Mouse (Mus musculus) B cell, adult 2 months (primary cell): Measurements from ENCODE around the gene Man2b2.
A peak's percentile ranks its signal among the peaks of the same experiment; 100 is the strongest.

Experiments
- DNase-seq, 2 experiments: peaks; one replicate each; pipeline ENCODE4 v3.0.0; 2022

Man2b2 gene

DNA sequence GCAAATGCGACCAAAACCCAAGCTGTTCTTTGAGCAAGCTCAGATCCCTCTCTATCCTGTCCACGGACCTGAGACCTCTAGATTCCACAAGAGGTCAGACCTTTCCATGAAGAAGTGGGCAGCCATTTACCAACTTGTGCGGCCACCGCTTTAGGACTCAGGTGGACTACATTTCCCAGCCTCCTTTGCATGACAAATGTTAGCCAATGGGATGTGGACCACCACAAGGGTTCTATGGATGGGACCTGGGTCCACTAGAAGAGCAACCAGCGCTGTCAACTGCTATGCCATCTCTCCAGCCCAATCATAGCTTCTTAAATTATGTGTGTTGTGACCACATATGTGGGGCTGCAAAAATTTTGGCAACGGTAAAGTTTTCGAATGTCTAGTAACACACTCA lies 819 bp upstream of the Man2b2 start:
- no peak for DNase-seq

DNA sequence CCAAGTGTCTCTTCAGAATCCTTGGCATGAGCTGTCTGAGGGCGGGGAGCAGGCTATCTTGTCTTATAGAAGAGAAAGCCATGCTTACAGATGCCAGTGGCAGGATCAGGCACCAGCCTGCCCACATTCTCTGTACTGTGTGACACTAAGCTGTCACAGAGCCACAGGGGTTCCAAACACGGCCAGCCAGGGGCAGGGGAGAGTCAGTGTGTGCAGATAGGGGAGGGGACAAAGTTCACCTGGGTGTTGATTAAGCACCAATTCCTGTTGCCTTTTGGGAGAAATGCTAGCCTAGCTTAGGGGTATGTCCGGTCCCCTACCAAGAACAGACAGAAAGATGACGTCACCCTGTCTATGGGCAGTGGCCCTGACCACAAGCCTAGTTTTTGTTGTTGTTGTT lies 1.4 kb downstream of the Man2b2 start:
- no peak for DNase-seq

DNA sequence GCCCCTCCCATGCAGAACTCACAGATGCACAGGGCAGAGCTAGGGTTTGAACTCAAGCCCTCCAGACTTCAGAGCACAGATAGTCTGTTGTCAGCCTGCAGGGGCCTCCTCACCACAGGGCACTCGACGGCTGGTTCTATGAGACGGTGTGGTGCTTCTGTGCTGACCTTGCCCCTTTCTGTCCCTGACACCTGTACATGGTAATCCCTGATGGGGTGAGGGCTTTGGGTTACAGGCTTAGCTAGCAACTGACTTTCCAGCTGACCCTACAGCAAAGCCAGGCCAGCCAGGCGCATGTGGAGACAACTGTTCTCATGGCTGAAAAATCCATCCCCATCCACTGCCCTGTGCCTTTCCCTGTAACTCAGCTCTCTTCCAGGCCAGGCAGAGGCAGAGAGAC lies 7.5 kb downstream of the Man2b2 start:
- DNase-seq = no peak

DNA sequence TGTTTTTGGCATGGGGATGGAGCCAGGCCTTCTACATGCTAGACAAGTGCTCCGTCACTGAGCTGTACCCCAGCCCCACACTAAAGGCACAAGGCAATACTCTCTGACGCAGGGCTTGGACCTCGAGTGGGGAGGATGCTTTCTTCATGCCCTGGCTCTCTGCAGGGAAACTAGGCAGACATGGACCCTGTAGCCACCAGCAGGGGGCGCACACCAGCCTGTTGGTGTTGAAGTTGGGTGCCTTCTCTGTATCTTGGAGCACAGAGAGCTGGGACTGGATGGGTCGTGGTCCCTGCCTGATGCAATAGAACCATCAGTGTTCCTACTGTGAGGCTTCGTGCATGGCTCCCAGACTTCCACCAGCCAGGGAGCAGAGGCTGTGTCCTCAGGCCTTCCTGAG lies 10.3 kb downstream of the Man2b2 start:
- DNase-seq = peak; percentile 75 to 76

DNA sequence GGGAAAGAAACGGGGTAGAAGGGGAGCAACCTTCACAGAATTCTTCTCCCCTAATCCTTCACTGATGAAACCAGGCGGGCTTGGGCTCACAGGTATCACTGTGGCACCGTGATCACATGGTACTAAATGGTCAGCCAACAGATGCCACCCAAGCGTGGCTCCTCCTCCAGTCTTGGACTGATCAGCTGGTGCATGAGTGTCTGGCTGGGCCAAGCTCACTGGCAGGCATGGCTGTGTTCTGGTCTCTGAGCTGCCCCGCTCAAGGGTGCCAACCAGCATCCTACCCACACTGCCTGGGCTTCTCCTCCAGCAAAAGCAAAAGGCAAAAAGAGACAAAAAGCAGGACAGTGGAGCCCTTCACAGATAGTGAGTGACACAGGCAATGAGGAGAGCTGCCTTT lies 10.7 kb downstream of the Man2b2 start:
- no peak for DNase-seq

DNA sequence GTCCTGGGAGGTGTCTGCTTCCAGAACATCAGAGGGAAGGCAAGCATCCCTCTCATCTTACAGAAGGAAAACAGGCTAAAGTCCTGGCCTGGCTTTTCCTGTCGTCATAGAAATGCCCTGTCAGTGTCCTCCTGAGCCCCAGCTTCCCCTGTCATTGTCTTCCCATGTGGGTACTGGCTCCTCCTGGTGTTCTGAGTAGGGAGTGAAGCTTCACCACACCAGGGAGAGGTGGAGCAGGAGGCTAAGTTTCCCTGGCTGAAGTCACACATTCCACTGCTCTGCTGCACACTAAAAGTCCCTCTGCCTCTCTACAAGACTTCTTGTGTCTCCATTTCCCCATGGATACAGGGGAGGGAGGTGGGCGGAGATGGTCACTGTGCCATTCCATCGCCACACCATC lies 12.7 kb downstream of the Man2b2 start:
- DNase-seq = no peak

DNA sequence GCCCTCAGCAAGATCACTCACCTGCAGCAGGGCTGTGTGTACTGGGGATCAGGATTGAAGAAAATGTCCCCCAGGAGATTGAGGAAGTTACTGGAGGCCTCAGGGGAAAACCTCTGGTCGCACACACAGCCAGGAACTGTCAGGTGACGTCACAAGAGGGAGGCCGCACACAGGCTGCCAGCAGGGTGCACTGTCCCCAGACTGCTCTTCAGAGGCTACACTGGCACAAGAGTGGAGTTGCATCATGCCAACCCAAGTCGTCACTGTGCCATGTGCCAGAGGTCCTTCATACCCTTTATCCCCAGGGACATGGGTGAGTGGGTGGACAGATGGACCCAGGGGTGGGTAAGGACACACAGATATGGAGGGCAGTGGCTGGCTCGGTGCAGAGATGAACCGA lies 15.9 kb downstream of the Man2b2 start:
- DNase-seq = peak; percentile 58 to 65

DNA sequence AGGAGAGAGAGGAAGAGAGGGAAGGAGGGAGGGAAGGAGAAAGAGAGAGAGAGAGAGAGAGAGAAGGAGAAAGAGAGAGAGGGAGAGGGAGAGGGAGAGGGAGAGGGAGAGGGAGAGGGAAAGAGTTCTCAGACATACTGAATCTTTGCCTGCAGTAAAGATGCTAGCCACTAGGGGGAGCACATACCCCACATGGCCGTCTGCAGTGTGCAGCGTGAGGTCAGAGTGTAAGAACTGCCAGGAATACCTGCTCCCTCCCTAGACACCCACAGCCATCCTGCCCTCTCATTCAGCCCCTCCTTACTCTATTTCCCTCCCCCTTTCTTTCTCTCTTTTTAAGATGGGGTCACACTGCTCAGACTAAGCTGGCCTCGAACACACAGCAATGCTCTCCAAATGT lies 19.0 kb downstream of the Man2b2 start:
- DNase-seq = peak; percentile 71 to 76

DNA sequence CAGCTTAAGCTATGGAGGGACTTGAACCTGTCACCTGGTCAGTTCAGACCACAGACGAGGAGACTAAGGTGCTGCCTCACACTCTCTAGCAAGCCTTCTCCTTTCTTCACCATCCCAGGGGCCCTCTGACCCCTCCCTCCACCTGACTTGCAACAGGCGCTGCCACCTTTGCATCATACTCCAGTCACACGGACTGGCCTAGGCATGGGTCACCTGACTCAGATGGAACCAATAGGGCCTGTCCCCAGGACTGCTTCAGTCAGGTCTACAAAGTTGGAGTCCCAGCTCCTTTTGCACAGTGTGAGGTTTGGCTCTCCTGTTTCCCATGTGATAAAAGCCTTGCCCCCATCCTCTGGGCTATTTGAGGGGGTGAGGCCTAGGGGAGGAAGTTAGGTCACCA lies 19.8 kb downstream of the Man2b2 start:
- no peak for DNase-seq

DNA sequence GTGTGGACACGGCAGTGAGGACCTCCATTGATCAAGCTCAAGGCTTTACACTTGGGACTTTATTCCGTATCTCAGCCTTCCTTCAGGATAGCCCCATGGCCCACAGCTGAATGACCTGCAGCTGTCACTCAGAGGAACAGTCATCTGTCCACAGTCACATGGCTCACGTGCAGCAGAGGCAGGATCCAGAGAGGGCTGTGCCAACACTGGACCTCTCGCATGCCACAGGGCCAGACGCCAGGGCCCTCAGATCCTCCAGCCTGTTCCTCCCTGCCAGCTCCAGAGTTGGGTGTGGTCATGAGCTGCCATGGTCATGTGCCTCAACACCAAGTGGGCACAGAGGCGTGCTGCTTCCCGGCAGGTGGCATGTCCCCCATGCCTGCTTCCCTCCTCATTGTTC lies 21.3 kb downstream of the Man2b2 start:
- no peak for DNase-seq

DNA sequence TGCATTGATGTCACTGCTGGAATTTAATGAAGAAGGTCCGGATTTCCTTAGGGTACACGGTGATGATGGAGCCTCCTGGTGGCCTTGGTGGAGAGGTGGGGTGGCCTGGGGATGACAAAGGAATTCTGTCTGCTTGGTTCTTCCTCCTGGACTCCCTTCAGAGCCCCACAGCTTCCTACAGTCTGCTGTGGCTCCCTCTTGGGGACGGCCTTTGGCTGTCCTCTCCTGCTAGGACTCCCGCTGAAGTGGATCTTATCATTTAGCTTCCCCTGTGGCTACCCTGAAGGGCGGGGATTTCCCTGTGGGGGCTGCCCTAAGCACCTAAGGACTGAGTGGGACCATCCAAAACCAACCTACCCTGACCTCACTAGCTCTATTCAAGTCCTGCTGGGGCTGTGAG lies 23.3 kb downstream of the Man2b2 start:
- no peak for DNase-seq

DNA sequence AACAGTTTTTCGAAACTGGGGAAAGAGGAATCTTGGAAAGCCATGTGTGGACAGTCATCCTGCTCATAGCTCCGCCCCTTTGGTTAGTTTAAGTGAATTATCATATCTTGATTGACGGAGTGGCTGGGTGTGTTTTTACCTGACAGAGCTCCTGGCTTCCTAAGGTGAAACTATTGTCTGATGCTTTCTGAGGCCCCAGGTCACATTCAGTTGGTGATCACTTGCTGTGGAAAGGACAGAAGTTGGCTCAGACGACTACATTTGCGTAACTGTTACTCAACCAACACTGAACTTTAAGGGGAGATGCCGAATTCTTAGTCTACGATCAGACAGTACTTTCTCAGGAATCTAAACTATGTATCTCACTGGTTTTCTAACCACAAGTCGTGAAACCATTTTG lies 33.2 kb downstream of the Man2b2 start:
- no peak for DNase-seq

DNA sequence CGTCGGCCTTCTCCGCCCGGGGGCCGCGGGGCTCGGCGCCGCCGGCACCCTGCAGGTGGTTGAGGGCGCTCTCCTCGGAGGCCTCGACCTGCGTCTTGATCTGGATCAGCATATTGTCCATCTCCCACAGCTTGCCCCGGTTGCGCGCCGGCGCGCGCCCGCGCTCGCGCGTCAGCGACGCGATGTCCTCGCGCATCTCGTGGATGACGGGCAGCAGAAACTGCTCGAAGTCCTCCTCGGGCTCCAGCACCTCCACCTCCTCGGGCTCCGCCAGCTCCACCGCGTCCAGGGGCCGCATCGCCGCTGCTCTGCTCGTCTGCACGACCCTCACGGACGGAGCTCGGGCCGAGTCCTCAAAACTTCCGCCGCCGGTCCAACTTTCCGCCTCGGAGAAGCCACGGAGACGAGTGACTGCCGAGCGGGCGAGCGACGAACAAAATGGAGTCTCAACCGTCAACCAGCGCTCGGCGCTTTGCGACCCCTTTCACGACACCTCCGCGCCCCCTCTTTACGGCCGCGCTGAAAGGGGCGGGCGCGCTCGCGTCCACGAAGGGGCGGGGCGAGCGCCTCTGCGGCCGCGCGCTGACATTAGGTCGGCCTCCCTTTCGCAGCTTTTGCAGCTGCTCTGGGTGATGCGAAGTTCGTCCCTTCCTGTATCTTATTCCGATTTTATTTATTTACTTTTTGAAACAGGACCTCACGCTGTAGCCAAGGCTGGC lies 34.0 kb downstream of the Man2b2 start, which contains the start of gene Mrfap1:
TSS of gene Mrfap1 (minus strand) at position 477 of the 719 bp plus-strand sequence.
- peak; percentile 95 to 96 for DNase-seq

DNA sequence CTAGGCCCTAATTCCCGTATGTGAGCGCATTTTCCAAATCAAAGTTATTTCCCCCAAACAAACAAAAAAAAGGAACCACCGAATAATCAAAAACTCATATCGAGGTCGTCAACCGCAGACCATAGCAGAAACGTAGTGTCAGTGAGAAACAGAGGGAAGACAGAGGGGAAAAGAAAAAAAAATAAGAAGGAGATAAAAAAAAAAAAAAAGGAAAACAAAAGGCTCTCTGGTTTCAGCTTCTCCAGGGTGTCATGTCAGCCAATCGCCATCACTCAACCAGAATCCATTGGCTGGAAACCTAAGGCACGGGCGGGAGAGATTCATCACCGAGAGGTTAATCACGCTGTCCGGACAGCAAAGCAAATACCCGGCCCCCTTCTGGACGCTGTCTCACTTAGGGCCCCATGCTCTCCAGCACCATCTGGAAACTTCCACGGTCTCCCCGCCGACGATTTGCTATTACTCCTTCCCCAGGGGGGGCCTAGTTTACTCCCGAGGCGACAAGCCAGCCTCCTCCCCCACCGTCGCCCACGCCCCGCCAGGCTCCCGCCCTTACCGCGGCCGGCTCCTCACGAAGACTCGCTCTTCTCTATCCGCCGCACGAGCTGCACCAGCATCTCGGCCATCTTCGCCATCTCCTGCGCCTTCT lies 34.7 kb downstream of the Man2b2 start:
- DNase-seq = peak; percentile 65 to 69

DNA sequence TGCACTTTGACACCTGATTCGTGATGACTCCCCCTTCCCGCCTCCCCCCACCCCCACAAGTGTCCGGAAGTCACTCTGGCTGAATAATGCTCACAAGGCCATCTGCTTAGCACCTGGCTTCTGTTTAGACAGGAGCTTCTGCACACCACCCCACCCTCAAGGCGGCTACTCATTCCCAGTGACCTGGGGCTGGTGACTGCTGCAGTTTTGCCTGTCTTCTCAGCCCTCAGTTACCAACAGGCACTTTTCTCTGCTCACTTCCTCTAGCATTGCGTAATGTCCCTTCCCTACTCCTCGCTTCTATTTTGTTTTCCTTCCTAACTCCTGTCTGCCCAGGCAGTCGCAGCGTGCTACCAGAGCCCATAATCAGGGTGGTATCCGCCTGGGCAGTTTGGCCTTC lies 38.6 kb downstream of the Man2b2 start:
- no peak for DNase-seq

DNA sequence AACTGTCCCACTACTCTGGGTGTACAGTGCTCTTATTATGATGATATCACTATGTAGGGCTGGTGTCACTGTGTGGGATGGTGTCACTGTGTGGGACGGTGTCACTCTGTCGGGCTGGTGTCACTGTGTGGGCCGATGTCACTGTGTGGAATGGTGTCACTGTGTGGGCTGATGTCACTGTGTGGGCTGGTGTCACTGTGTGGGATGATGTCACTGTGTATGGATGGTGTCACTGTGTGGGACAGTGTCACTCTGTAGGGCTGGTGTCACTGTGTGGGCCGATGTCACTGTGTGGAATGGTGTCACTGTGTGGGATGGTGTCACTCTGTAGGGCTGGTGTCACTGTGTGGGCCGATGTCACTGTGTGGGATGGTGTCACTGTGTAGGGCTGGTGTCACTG lies 44.4 kb downstream of the Man2b2 start:
- DNase-seq = no peak

DNA sequence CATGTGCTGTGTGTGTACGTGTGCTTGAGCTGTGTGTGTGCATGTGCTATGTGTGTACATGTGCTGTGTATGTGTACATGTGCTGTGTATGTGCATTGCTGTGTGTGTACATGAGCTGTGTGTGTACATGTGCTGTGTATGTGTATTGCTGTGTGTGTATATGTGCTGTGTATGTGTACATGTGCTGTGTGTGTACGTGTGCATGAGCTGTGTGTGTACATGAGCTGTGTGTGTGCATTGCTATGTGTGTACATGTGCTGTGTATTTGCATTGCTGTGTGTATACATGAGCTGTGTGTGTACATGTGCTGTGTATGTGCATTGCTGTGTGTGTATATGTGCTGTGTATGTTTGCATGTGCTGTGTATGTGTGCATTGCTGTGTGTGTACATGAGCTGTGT lies 50.9 kb downstream of the Man2b2 start:
- no peak for DNase-seq

DNA sequence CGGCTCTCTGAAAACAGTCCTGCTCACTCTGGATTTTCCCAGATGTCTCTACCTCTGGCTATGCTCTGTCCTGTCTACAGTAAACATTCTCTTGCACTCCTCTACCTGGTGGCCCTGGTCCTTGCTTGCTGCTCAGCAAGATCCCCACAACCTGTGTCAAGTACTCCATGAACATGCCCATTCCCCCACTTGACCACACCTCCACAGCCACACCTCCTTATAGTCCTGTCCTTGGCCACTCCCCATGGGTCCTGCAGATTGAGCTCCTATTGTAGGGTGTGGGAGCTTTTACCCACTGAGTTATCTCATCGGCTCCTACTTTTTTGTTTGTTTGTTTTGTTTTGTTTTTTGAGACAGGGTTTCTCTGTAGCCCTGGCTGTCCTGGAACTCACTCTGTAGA lies 51.6 kb downstream of the Man2b2 start:
- DNase-seq = no peak

DNA sequence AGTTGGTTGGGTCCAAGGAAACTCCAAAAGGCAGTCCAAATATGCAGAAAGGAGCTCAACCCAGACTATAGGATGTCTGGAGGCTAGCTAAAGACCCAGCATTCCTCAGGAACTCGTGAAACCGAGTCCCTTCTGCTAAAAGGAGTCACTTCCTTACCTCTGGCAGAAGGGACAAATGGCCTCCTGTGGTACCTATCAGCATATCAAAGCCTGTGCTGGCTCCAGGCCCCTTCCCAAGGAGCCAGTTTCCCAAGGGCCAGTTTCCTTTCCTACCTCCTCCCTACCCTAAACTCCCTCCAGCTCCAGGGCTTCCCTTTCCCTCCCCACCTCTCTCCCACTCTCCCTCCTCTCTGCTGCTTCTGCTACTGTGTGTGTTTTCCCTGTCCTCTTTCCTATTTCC lies 53.3 kb downstream of the Man2b2 start:
- DNase-seq = no peak

DNA sequence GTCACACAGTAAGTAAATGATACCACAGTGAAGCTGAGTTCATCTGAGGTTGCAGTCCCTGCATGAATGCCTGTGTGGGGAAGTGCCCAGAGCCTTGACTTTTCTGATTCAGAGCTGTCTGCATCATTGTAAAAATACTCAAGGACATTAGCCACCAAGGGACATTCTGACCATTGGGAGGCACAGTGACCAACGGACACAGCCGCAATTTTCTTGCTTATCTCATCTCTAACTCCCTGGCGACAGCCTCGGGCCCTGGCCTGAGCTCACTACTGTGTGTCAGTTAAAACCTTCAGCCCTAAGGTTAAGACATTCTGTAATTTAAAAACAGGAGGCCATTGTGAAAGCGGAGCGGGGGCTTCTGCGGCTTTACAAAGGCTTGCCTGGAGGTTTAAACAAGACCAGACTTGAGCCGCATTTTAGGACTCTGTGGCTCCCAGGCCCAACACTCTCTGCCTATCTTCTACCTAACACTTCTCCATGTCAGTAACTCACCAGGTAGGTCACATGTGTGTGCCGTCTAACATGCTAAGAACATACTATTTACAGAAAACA lies 54.4 kb downstream of the Man2b2 start:
- DNase-seq = no peak

DNA sequence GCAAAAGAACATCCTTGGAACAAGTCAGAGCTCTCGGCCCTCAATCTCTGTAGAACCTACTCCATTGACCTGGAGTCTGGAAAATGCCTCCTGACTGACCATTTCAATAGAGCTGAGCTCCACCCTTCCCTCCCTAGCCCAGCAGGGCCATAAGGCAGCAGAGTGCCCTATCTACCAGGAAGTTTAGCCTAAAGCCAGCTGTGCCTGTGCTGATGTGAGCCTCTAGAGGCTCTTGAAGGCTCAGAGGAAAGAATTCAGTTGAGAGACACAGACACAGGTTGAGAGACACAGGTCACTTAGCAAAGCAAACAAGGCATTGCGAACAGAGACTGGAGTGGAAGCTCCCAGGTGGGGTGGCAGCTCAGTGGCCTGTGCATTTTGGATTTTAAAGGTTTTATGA lies 55.1 kb downstream of the Man2b2 start:
- no peak for DNase-seq

DNA sequence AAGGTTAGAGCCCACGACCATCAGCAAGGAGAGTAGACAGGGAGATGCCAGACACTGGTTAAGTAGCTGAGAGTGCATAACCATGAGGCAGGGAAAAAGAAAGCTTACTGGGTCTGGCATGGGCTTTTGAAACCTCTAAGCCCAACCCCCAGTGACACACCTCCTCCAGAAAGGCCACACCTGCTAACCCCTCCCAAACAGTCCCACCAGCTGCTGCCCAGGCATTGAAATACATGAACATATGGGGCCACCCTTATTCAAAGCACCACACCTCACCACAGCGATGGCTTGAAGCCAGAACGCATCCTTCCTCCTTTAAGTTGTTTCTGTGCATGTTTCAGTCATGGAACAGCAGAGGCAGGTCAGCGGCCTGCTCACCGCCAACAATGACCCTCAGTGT lies 57.9 kb downstream of the Man2b2 start:
- no peak for DNase-seq

DNA sequence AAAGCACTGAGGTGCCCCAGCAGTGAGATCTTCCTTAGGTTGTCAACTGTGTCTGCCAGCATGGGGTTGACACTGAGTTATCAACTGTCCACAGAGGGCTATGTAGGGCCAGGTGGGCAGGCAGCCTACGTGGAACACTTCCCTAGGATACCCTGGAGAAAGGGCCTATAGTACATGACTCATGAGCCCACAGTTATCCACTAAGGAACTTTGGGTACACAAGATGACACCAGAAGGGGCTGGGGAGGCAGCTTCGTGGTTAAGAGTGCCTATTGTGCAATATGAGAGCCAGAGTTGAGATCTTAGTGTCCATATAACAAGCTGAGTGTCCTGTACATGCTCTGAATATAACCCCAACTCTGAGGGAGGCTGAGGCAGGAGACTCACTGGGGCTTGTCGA lies 60.9 kb downstream of the Man2b2 start:
- DNase-seq = no peak

DNA sequence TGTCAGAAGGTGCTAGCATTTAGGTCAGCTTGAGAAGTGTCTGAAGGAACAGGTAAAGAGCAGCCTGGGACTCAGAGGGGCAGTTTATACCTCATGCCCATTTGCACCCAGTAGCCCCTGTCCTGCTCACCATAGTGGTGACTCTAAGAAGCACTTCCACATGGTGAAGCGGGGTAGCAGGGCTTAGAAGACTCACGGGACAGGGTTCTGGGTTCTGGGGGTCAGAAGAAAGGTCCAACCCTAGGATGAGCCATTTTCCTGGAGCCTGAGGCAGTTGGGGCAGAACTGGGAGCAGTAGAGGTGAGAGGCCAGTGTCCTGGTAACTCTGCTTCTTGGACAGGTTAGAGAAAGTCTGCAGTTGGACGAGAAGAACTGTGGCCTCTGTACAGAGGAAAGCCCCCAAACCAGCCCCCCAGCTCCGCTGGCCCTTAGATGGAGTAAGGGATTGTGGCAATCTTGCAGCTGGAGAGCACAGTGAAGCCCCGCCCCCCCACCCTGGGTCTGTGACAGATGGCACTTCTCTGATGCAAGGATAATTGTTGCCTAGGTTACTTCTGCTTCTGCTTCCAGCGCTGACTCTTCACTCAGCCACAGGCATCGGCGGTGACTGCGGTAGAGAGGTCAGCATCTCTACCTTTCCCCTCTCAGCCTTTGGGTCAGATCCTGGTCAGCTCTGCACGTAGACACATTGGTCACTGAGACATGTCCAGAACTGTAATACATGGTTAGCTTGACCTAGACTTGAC lies 63.3 kb downstream of the Man2b2 start:
- DNase-seq = no peak
